Mouse (Mus musculus) embryo, embryonic 9.5 days (tissue): ENCODE measurements around the gene Ipmk.
A peak's percentile ranks its signal among the peaks of the same experiment; 100 is the strongest.

Source experiments
- DNase-seq: peaks from one replicate; pipeline ENCODE4 v3.0.0-alpha.2; 2017; ENCODE audit errors: extremely low spot score

Gene Ipmk

GRCm38 (mm10) chr10:71340195-71340594, 7.4 kb upstream of the Ipmk start:
- DNase-seq, result no peak

DNA sequence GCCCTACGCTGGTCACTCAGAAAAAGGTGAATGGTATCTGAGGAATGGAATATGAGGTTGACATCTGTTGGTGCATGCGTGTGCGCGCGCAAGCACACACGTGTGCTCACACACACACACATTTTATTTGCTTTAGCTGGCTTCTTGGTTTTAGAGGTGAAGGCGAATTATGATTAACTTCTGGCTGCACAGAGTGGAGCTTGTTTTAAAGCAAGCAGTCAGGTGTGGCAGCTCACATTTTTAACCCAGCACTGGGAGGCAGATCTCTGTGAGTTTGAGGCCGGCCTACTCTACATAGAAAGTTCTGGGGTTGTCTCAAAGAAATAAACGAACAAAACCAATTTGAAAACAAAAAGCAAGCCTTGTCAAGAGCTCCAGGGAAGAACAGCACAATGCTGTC, 6.3 kb upstream of the Ipmk start:
- DNase-seq, result no peak

DNA sequence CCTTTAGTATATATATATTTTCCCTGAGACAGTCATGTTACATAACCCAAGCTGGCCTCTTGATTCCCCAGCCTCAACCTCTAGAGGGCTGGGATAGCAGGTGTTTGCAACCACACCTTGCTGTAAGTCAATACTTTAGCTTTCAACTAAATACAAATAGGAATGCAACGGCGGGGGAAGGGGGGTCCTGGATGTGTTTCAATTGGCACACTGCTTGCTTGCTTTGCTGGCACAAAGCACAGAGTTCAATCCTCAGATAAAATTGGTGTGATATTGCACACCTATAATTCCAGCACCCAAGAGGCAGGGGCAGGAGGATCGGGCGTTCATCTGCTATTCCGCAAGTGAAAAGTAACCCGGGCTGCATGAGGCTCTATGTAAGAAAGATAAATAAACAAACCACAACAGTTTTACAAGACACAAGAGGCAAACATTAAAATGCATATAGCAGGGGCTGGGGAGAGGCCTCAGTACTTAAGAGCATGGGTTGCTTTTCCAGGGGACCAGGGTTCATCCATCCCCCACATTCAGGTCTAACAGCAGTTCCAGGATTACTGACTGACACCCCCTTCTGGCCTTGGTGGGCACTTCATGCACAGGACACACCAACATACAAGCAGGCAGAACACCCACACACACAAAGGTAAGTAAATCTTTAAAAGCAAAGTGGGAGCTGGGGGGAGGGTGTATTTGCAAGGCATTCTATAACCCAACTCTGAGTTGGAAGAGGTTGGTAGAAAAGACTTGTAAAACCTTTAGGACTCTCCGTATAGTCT, 5.3 kb upstream of the Ipmk start:
- DNase-seq, result no peak

DNA sequence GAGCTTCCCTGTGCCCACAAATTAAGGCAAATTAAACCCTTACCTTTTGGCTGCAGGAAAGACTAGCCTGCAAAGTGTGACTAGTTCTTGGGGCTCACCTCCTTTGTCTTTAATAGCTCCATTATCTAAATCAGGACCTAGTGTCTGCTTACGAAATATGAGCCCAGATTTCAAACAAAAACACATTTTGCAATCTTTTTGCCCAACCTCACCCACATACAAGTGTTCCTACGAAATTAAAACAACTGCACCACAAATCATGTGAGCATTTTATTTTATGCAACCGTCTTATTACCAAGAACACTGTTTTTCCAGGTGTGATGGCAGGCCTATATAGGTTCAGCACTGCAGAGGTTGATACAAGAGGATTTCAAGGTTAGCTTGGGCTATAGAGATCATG, 4.4 kb upstream of the Ipmk start:
- DNase-seq, result no peak

DNA sequence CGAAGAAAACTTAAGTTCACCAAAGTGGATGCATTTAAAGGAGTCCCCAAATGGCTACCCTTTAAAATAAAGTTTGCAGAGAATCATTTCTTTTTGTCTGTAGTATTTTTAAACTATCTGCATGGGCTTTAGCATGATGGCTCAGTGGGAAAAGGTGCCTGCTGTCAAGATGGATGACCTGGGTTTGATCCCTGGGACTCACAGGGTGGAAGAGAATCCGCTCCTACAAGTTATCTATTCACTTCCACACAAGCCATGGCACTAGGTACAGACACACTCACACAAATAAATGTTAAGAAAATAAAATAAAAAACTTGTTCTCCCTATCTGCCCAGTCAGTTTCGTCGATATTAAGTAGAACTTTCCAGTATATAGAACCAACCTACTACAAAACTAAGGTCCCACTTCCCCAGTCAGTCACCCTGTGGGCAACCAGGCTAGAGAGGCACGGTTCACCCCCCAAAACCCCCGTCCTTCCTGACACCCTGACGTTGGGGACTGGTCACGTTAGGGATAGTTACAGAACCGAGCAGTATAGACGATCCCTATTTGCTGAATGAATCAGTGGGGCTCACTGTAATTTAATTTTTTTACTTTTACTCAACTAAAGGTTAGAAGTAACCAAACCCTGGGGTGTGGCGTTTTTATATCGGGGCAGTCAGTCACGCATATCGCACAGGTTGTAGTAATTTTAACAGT, 3.8 kb upstream of the Ipmk start:
- no peak for DNase-seq

DNA sequence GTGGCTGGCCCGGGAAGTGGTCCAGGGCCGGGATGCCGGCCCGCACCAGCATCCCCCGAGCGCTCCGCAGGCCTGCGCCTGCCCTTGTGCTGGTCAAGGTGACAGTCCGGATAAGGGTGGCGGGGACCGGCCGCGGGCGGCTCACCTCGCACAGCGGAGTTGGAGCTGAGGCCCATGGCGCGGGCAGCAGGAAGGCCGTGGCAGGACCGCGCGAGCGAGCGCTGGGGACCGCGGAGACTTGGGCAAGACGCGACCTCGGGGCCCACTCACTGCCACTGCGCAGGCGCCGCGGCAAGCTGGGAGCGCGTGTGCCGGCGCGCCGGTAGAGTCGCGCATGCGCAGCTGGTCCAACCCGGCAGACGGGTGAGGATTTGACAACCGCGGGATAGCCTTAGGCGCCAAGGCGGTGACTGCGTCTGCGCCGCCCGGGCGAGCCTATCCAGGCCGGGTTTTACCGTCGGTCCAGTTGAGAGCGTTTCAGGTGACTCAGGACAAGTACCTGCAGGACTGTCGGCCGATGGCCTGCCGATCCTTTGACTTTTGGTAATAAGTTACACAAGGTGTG, 2.9 kb upstream of the Ipmk start, which contains the start of gene Cisd1:
Gene Cisd1 (minus strand): TSS at position 376 of the 565 bp plus-strand sequence.
- DNase-seq, result peak; percentile 94

DNA sequence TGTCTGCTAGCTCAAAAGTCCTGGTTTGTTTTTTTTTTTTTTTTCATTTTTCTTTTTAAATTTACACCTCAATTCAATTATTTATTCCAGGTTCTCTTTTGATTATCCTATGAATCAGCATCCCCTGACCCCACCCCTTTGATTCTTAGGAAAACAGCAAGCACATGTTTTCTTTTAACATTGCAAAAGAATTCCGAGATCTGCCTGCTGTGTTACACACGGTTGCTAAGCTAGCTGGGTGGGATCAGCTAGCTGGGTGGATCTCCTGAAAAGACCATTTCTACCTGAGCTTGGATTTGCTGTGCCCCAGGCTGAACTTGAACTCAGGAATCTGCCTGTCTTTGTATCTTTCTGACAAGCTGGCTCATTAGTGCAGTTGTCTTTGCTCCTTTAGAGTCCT, 1.5 kb upstream of the Ipmk start:
- no peak for DNase-seq

- no peak for DNase-seq
These were observed 648 bp upstream of the Ipmk start for GRCm38 (mm10) chr10:71346722-71347508.

- DNase-seq, result peak; percentile 64
These were observed 537 bp downstream of the Ipmk start for GRCm38 (mm10) chr10:71347964-71348636.

DNA sequence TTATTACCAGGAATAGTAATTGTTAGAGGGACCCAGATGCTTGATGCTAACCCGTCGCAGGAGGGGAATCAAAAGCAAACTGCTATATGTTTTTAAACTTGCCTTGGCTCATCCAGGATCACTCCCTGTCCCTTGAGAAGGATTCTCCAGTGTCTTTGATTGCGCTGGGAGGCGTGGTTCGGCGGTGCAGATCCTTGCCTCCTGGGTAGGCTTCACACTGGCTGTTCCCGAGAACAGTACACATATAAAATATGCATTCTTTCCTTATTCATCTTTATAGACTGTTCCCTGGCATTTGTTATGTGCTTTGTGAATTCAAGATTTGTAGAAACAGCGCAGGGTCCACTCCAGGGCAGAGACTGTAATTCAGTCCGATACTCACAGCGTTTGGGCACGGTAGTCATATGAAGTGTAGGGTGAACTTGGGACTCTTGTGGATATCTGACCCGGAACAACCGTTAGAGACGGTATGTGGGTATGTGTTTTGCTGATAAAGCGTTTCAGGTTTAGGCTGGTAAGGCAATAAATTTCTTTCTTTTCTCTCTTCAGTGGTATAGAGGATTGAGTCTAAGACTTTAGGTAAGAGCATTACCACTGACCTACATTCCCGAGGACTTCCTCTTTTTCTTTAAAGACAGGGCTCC, 1.2 kb downstream of the Ipmk start:
- DNase-seq, result no peak

GRCm38 (mm10) chr10:71349290-71349689, 1.7 kb downstream of the Ipmk start:
- no peak for DNase-seq

DNA sequence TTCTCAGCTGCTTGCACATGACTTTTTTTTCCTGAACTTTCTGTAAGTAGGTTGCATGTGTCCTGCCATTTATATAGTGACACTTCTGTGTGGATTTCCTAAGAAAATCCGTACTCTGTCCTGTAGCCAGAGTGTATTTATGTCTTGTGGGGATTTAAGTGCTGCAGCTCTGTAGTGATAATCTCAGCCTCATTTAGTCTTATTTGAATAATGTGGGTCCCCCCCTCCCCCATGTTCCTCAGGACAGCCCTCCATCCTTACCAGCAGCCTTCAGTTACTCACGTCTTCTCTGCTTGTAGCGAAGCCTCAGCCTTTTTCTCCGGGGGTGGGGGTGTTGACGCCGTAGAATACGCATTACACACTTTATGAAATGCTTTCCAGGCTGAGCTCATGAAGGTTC, 3.7 kb downstream of the Ipmk start:
- DNase-seq, result no peak

GRCm38 (mm10) chr10:71353850-71354249, 6.3 kb downstream of the Ipmk start:
- DNase-seq, result no peak

DNA sequence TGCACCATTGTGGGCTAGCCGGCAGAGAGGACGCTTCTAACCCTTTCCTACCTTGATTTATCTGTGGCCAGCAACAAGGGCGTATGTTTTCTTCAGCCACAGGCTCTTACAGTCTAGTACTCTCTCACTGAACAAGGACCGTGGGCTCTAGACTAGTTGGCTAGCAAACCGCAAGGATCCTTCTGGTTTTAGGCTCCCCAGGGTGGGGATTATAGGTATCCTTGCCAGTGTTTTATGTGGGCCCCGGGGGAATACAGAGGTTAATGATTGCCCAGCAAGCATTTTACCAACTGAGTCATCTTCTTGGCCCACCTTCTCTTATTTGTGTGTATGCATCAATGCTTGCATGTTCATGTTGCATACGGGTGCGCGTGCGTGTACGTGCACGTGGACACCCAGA, 7.4 kb downstream of the Ipmk start:
- no peak for DNase-seq

DNA sequence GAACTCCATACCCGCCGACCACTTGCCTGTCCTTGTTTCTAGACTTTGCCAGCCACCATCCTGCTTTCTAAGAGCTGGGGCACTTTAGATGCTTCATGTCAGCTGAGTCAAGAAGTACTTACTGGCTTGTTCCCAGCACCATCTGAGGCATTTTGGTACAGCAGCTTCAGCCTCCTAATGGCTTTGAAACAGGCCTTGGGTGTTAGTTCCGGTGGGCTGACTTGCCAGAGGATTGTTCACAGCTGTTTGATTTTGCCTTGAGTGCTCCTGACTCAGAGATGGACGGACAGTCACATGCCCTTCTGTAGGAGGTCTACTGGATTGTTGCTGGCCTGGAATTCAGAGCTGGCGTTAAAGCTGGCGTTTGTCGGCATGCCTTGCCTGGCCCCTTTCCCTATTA, 13.5 kb downstream of the Ipmk start:
- DNase-seq, result no peak

DNA sequence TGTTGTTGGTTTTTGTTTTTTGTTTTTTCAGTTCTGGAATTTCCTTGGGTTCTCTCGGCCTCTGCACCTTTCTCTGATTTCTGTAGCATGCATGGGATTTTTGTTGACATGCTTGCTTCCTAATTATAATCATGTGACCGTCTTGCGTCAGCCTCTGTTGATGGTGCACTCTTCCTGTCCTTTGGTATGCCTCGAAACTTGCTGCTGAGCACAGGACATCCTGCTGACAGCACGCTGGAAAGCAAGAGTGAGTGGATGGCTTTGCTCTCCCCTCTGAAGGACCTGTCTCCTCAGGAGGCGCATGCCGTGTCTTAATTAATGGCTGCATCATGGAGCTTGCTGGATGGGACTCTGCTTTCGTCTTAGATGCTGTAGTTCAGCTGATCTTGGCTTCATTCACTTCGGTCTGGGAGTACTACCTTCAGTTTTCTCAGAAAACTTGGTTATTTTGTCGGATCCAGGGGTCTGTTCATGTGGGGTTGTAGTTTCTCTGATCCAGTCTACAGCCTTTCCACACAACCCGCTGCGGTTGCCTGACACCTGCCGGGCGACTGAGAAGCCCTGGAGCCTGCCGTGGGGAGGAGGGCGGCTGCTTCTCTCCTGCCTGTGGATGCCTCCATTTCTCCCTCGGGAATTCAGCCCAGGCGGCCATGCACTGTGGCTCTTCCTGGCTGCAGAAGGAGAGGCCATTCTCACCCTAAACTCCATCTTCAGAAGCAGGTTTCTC, 14.4 kb downstream of the Ipmk start:
- no peak for DNase-seq

- DNase-seq, result no peak
These were observed 15.9 kb downstream of the Ipmk start for GRCm38 (mm10) chr10:71363440-71363839.

- DNase-seq, result no peak
These were observed 16.3 kb downstream of the Ipmk start for GRCm38 (mm10) chr10:71363858-71364257.

DNA sequence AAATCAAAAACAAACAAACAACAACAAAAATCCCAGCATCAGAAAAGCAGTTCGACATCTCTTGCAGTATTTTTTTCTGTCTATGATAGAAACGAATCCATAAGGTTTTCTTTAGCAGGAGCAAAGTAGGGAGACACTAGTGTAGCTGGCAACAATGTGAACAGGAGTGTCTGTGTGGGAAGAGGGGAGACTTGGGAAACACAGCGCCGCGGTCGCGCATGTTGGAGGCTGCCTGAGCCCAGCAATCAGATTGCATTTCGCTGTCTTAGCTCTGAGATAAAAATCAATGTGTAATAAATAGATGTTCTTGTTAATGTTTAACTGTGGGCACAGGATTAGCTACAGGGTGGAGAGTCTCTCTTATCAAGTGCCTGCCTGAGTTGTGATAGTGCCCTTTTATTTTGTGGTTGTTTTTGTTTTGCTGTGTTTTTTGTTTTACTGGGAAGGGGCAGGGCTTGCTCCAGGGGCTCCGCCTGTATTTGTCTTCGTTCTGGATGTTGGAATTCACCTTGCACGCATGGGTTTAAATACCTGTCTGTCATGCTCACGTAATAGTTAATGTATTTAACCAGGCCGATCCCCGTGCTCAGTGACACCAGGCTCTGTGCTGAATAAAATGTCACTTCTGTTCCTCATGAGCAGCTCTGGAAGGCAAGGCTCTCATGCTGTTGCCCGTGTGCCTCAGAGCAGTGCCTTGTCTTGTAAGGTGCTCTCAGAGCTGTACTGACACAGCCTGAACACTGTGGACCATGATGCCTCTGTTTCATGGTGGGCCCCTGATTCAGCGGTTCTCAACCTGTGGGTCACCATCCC, 20.8 kb downstream of the Ipmk start:
- no peak for DNase-seq

- DNase-seq, result no peak
These were observed 21.9 kb downstream of the Ipmk start for GRCm38 (mm10) chr10:71369466-71369865.
